Mouse (Mus musculus) olfactory bulb, adult 2 months (tissue): ENCODE data around the gene Zscan21.

Source experiments
- CTCF ChIP-seq: fragments of 200-500 bp; IDR thresholded peaks from 2 replicates; pipeline ENCODE4 v1.5.1; 2012; ENCODE audit warnings: low read depth, mild to moderate bottlenecking, low read length, moderate library complexity; ENCODE audit not compliant: insufficient read depth
- POLR2A ChIP-seq: fragments of 200-500 bp; IDR thresholded peaks from 2 replicates; pipeline ENCODE4 v1.6.1; 2012; ENCODE audit warnings: mild to moderate bottlenecking, low read depth, low read length, moderate library complexity; ENCODE audit not compliant: insufficient read depth

- TF ChIP-seq POLR2A (no peak), CTCF (no peak)
Measured at GRCm38 (mm10) chr5:138160224-138160762, 43.6 kb downstream of the Zscan21 start.
